ENCODE assay signal across 8 mouse cellular contexts in genomic region chr9:21509772-21510688, GRCm38 (mm10). TPM values are rescaled to one million over a fixed set of nuclear protein-coding genes. Genes with fewer than 3 reads are reported as not detected.
DNase-seq lines count a peak whose midpoint lies in the region; ATAC-seq lines count a peak whose summit lies in the region.

TSS of gene Tmed1 (minus strand) at chr9:21510252.

- peak within 1 kb of the TSS; percentile 61 for H3K9ac ChIP-seq in hindbrain, embryonic 12.5 days

- H3K4me2 ChIP-seq in hindbrain, embryonic 12.5 days (replicated peaks): peak within 1 kb of the TSS; percentile 76

- H3K27ac ChIP-seq in hindbrain, embryonic 12.5 days: peak within 1 kb of the TSS; percentile 85

- H3K4me1 ChIP-seq in hindbrain, embryonic 12.5 days: peaks cover 13% of the 10 kb centered on the region

- peak within 1 kb of the TSS; percentile 56 for H3K4me3 ChIP-seq in hindbrain, embryonic 12.5 days

- H3K27me3 ChIP-seq in hindbrain, embryonic 12.5 days: no peaks in the 10 kb centered on the region

- peak; percentile 94 for DNase-seq in NIH3T3 (ENCODE audit: low read depth)
- DNase-seq in cerebellum, postnatal 10 days: peak; percentile 97
- DNase-seq in frontal cortex, postnatal 10 days (ENCODE audit: low spot score in 2 of 2): peak; percentile 91
- DNase-seq in layer of hippocampus, postnatal 14 days (ENCODE audit: low spot score in 2 of 2): peak; percentile 96
- DNase-seq in lung, postnatal 14 days: peak; percentile 95
- peak; percentile 92 for DNase-seq in retina, adult 2 months (ENCODE audit: low read depth, low spot score)
- peak; percentile 82 to 83 for DNase-seq in thymus, postnatal 36 days

- H3K9me3 ChIP-seq in hindbrain, embryonic 12.5 days (replicated peaks): no peaks in the 10 kb centered on the region

- WGBS in hindbrain, embryonic 12.5 days: under 1% methylated on average over 44 of the region's 44 CpGs

- ATAC-seq in hindbrain, embryonic 12.5 days (ENCODE audit: low FRiP score): peak; percentile 97

- H3K36me3 ChIP-seq in hindbrain, embryonic 12.5 days: peaks cover 31% of the 10 kb centered on the region

RNA-seq across cellular contexts. Expression of gene Tmed1, which starts in this region (rescaled TPM):
- polyA plus RNA-seq in hindbrain, embryonic 12.5 days (2016; fragmentation: Nextera tagmentation; extraction: Ambion mirVana): 80.4 and 81.9 TPM in 2 replicates
- 10 to 100 TPM; 13.7 to 15.0 TPM for total RNA-seq in layer of hippocampus, postnatal 14 days (2021)

Comparison
In these comparisons a context has a peak if more than half of its experiments do, and no peak if none do; other contexts are left out.
1. Peak in every context shown above with its lines: DNase-seq, ATAC-seq, H3K4me3 ChIP-seq and H3K27ac ChIP-seq.